Mouse (Mus musculus) gonadal fat pad, adult 2 months (tissue): ENCODE data around the gene Fthl17b. TPM values are rescaled to one million over a fixed set of nuclear protein-coding genes. Genes with fewer than 3 reads are reported as not detected.
"Not testable (repeated sequence)": the region's sequence is repeated elsewhere in the genome, so short reads cannot be mapped to it uniquely, and the experiment has no call there.

Source experiments
- DNase-seq: peaks from one replicate; pipeline ENCODE4 v3.0.0-alpha.2; 2012; ENCODE audit warnings: low read depth
- polyA plus RNA-seq: library from polyadenylated mRNA; depleted of rRNA; stranded (reverse); fragments of >200 nt; gene quantifications from 2 replicates; pipeline ENCODE4 v1.2.3, GENCODE M21; 2012; rRNA removed

Gene Fthl17b
- not detected in 2 replicates for polyA plus RNA-seq

GRCm38 (mm10) chrX:8962875-8963274, at the start of gene Fthl17b:
Gene Fthl17b (minus strand): TSS chrX:8962975.
- not testable (repeated sequence) for DNase-seq

GRCm38 (mm10) chrX:8986655-8987054, 23.9 kb upstream of the Fthl17b start, which contains the start of gene Fthl17d:
Gene Fthl17d (minus strand): TSS chrX:8986755.
- DNase-seq = not testable (repeated sequence)

GRCm38 (mm10) chrX:8976459-8976858, 13.7 kb upstream of the Fthl17b start, which contains the start of gene Fthl17c:
Gene Fthl17c (minus strand): TSS chrX:8976559.
- DNase-seq = not testable (repeated sequence)

DNA sequence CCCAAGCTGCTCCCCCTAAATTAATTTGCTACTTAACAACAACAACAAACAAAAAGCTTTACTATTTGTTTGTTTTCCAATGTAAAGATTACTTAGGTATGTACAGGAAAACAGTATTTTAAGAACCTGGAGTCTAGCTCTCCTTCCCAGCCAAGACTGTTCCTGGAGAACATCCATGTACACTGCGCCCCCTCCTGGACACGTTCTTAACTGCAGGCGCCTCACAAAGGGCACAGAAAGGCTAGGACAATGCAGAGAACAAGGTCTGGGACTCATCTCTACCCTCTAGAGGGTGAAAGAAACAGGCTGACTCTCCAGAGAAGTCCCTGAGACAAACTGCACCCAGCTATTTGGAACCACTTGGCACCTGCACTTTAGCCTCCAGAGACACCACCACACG, 1.8 kb upstream of the Fthl17b start:
- DNase-seq = not testable (repeated sequence)

- DNase-seq = not testable (repeated sequence)
Observed at GRCm38 (mm10) chrX:8948130-8948805, 14.5 kb downstream of the Fthl17b start.

DNA sequence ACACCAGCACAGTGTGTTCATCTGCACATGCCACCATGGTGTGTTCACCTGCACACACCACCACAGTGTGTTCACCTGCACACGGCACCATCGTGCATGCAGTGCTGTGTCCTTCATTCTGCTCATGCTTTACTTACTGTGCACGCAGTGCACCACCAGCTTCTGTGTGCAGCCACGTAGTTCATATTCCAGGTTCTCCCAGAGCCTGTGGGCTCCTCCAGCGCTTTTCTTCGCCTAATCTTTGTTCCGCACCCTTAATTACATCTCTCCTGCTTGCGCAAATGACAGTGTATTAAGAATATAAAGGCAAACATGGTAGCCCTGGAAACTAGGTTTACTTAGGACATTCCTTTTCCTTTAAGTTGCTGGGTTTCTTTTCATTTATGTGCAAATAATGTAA, 18.7 kb downstream of the Fthl17b start:
- no peak for DNase-seq

GRCm38 (mm10) chrX:8927308-8927707, 35.5 kb downstream of the Fthl17b start:
- no peak for DNase-seq

DNA sequence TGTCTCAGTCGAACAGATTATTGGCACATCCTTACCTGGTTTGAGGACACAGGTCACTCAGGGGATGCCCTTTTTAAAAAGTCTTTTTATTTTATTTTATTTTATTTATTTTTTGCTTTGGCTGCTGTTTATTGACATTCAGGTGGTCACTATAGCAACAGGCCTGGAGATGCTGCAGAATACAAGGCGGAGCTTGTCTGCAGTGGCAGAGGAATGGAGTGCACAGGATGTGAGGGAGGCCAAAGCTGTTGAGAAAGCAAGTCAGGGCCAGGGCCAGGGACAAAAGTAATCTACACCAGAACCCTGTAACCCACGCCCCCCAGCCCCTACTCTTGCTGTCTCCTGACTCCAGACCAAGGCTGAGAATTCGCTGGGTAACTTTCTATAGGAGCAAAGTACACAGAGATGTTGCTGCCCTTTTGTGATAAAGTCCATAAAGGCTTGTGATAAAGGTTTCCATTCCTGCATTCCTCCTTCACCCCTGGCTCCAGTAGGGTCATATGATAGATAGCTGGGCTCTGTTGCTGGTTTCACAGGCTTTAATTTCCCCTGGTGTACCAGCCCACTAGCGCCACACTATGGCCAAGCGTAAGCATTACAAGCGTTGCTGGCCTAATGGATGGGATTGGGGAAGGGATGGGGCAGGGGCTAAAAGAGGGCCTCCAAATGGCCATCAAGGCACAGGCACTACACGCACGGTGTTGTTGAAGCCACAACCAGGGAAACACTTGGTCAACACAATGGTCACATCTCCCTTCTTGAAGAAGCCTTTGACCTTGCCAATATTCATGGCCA, 40.8 kb downstream of the Fthl17b start:
- DNase-seq = no peak

- DNase-seq = no peak
Observed at GRCm38 (mm10) chrX:8921080-8921479, 41.7 kb downstream of the Fthl17b start.

Other genes with a start within 250 kb of the Fthl17b start
- not detected in 2 replicates for gene Ssx9, start 214.5 kb downstream of the Fthl17b start, polyA plus RNA-seq
- gene Ssxb5, start 159.3 kb downstream of the Fthl17b start, polyA plus RNA-seq = not detected in 2 replicates
- gene Gm6592, start 119.0 kb downstream of the Fthl17b start, polyA plus RNA-seq = not detected in 2 replicates
- not detected in 2 replicates for gene Gm5751, start 88.7 kb downstream of the Fthl17b start, polyA plus RNA-seq
- 0.95 and 2.0 TPM in 2 replicates for gene B630019K06Rik, start 70.6 kb downstream of the Fthl17b start, polyA plus RNA-seq
- gene Fthl17c, start 13.6 kb upstream of the Fthl17b start, polyA plus RNA-seq = not detected in 2 replicates
- gene Fthl17d, start 23.8 kb upstream of the Fthl17b start, polyA plus RNA-seq = not detected in 2 replicates
- not detected in 2 replicates for gene Fthl17e, start 70.5 kb upstream of the Fthl17b start, polyA plus RNA-seq
- gene Fthl17f, start 100.0 kb upstream of the Fthl17b start, polyA plus RNA-seq = not detected in 2 replicates
- gene 4930402K13Rik, start 141.6 kb upstream of the Fthl17b start, polyA plus RNA-seq = not detected in 2 replicates
- 0.74 and 0.96 TPM in 2 replicates for gene Lancl3, start 236.9 kb upstream of the Fthl17b start, polyA plus RNA-seq